Mouse (Mus musculus): ENCODE results near the gene Depdc5. TPM values are rescaled to one million over a fixed set of nuclear protein-coding genes. Genes with fewer than 3 reads are reported as not detected.
A peak's percentile ranks its signal among the peaks of the same experiment; 100 is the strongest.

Gene Depdc5
- polyA plus RNA-seq, 1 experiment from 2014 or later: 40.3 TPM

DNA sequence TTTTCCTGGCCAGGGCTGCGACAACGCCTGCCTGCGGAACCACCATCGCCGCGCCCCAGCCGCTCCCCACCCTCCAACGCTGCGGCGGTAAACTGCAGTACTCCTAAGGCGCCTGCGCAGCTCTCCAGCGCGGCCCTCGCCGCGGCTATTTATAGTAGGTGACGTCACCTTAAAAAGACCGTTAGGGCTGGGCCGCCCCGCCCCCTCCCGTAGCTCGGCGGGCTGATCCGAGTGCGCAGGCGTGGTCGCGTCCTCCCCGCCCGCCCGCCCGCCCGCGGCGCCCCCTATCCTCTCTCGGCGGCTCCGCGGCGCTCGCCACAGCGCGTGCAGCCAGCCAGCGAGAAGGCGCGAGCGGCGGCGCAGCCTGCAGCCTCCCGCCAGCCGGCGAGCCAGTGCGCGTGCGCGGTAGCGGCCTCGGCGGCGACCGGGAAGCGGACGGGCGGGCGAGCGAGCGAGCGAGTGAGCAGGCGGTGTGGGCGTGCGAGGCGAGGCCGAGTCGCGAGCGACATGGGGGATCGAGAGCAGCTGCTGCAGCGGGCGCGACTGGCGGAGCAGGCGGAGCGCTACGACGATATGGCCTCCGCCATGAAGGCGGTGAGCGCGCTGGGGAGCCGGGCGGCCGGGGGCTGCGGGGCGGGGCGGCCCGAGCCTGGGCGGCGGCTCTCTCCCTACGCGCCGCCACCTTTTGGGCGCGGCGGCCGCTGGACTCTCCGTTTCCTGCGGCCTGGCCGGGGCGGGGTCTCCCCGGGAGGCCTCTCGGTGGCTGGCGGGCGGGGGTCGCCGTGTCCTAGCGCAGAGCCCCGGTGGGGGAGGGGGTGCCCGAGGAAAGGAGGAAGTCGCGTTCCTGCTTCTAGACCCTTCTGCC is 155.3 kb downstream of the Depdc5 start, which contains the start of gene Ywhah:
Ywhah (plus strand) TSS at position 256 of the 865 bp plus-strand sequence.
- WGBS: under 1% methylated on average over 114 of the region's 121 CpGs
- peak; percentile 99 for DNase-seq (ENCODE audit: low spot score)
- peak within 1 kb of the TSS; percentile 82 for H3K4me3 ChIP-seq (ENCODE audit: low read depth, low read length)

DNA sequence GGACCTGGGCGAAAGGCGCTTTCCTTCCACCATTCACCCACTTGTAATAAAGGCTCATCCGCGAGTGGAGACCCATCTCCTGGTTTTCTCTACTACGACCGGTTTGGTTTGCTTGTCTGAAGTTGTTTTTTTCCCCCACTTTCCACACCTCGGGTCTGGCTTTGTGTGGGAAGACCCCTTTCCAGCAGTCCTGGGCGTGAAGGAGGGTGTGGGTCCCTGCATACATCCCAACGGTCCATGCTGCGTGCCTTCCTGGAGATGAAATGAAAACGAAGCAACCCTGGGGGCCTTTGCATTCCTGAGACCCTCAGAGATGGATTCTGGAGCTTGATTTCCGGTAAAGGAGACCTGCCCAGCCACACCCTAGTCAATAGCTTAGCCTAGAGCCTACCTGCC is 155.9 kb downstream of the Depdc5 start:
- DNase-seq (ENCODE audit: low spot score): no peak
- H3K27me3 ChIP-seq (ENCODE audit: control insufficient read depth, insufficient read depth, low read length): no peaks in the 10 kb centered on the region
- peak overlapping the region; percentile 100 for H3K27ac ChIP-seq (ENCODE audit: low read depth, low read length)
- H3K9me3 ChIP-seq (ENCODE audit: control insufficient read depth, low read length): no peaks in the 10 kb centered on the region
- H3K9ac ChIP-seq (ENCODE audit: low read length): peak overlapping the region; percentile 96
- no peak for ATAC-seq (replicated peaks; ENCODE audit: low FRiP score)
- H3K4me1 ChIP-seq (replicated peaks; ENCODE audit: control insufficient read depth, insufficient read depth, low read length): peaks cover 6% of the 10 kb centered on the region; the same call in 1 of the 2 replicates
- WGBS: 0% methylated on average over 12 of the region's 12 CpGs
- H3K4me3 ChIP-seq (ENCODE audit: low read depth, low read length): peak overlapping the region; percentile 82
- peaks cover 2% of the 10 kb centered on the region; the same call in 1 of the 2 replicates for H3K36me3 ChIP-seq (ENCODE audit: control insufficient read depth, insufficient read depth, low read length)
- peak overlapping the region; percentile 90 for H3K4me2 ChIP-seq (ENCODE audit: low read depth, low read length, severe bottlenecking)

More for the DNA sequence above, 155.3 kb downstream of the Depdc5 start, which contains the start of gene Ywhah:
- Histone ChIP-seq H3K36me3 (ENCODE audit: control insufficient read depth, insufficient read depth, low read length) (peaks cover 2% of the 10 kb centered on the region; the same call in 1 of the 2 replicates), H3K27me3 (ENCODE audit: control insufficient read depth, insufficient read depth, low read length) (no peaks in the 10 kb centered on the region), H3K9ac (ENCODE audit: low read length) (peak within 1 kb of the TSS; percentile 96), H3K27ac (ENCODE audit: low read depth, low read length) (peak within 1 kb of the TSS; percentile 100), H3K4me1 (replicated peaks; ENCODE audit: control insufficient read depth, insufficient read depth, low read length) (peaks cover 6% of the 10 kb centered on the region; the same call in 1 of the 2 replicates), H3K4me2 (ENCODE audit: low read depth, low read length, severe bottlenecking) (peak within 1 kb of the TSS; percentile 90), H3K9me3 (ENCODE audit: control insufficient read depth, low read length) (no peaks in the 10 kb centered on the region)
- ATAC-seq (replicated peaks; ENCODE audit: low FRiP score): peak; percentile 97

DNA sequence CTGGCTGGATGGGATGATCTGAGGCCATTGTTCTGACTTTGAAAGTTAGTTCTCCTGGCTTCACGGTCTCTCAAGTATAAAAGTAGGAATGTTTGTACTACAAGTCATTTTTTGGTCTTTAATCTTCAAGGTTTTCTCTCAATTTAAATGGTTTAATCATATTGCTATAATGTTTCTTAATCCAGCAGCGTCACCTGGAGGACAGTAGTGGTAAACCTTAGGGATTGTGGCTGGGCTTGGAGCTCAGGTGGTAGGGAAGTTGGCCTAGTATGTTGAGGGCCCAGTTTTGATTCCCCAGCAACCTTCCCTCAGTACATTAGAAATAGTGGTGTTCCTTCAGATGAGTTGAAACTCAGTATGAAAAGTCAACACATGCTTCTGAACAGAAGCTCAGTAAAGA is 158.1 kb downstream of the Depdc5 start:
- DNase-seq (ENCODE audit: low spot score) (no peak), ATAC-seq (replicated peaks; ENCODE audit: low FRiP score) (no peak)
- Histone ChIP-seq H3K9me3 (ENCODE audit: control insufficient read depth, low read length) (no peaks in the 10 kb centered on the region), H3K4me3 (ENCODE audit: low read depth, low read length) (no peak overlapping the region), H3K4me2 (ENCODE audit: low read depth, low read length, severe bottlenecking) (no peak overlapping the region), H3K9ac (ENCODE audit: low read length) (no peak overlapping the region), H3K27me3 (ENCODE audit: control insufficient read depth, insufficient read depth, low read length) (no peaks in the 10 kb centered on the region), H3K4me1 (replicated peaks; ENCODE audit: control insufficient read depth, insufficient read depth, low read length) (peaks cover 6% of the 10 kb centered on the region; the same call in 1 of the 2 replicates), H3K27ac (ENCODE audit: low read depth, low read length) (no peak overlapping the region), H3K36me3 (ENCODE audit: control insufficient read depth, insufficient read depth, low read length) (peaks cover 6% of the 10 kb centered on the region; the same call in 1 of the 2 replicates)
- WGBS: 90% methylated on average over 2 of the region's 2 CpGs

- H3K27me3 ChIP-seq (ENCODE audit: control insufficient read depth, insufficient read depth, low read length): no peaks in the 10 kb centered on the region
- 95% methylated on average over 4 of the region's 4 CpGs for WGBS
- no peak overlapping the region for H3K27ac ChIP-seq (ENCODE audit: low read depth, low read length)
- no peaks in the 10 kb centered on the region for H3K9me3 ChIP-seq (ENCODE audit: control insufficient read depth, low read length)
- H3K4me1 ChIP-seq (replicated peaks; ENCODE audit: control insufficient read depth, insufficient read depth, low read length): peaks cover 4% of the 10 kb centered on the region; the same call in 1 of the 2 replicates
- peaks cover 6% of the 10 kb centered on the region; the same call in 1 of the 2 replicates for H3K36me3 ChIP-seq (ENCODE audit: control insufficient read depth, insufficient read depth, low read length)
- H3K9ac ChIP-seq (ENCODE audit: low read length): no peak overlapping the region
- DNase-seq (ENCODE audit: low spot score): no peak
- no peak overlapping the region for H3K4me2 ChIP-seq (ENCODE audit: low read depth, low read length, severe bottlenecking)
- H3K4me3 ChIP-seq (ENCODE audit: low read depth, low read length): no peak overlapping the region
- no peak for ATAC-seq (replicated peaks; ENCODE audit: low FRiP score)
These were observed 159.8 kb downstream of the Depdc5 start for GRCm38 (mm10) chr5:33023337-33023736.

DNA sequence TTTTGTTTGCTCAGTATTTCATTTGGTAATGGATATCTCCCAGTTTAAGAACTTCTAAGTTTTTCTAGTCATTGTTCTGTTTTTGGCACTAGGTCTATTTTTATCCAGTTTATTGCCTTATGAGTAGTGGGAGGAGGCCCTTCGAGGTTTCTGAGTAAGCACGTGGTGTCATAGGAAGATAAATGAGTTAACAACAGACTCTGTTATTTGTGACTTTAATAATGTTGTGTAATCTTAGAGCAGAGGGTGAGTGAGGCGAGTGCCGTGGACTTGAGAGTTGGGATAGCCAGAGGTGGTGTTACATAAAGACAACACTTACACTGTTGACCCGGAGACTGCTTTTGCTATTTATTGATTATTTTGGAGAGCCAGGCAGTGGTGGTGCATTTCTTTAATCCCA is 161.0 kb downstream of the Depdc5 start:
- Histone ChIP-seq H3K27me3 (ENCODE audit: control insufficient read depth, insufficient read depth, low read length) (no peaks in the 10 kb centered on the region), H3K4me2 (ENCODE audit: low read depth, low read length, severe bottlenecking) (no peak overlapping the region), H3K36me3 (ENCODE audit: control insufficient read depth, insufficient read depth, low read length) (peaks cover 6% of the 10 kb centered on the region; the same call in 1 of the 2 replicates), H3K27ac (ENCODE audit: low read depth, low read length) (no peak overlapping the region), H3K9me3 (ENCODE audit: control insufficient read depth, low read length) (no peaks in the 10 kb centered on the region), H3K4me3 (ENCODE audit: low read depth, low read length) (no peak overlapping the region), H3K9ac (ENCODE audit: low read length) (no peak overlapping the region), H3K4me1 (replicated peaks; ENCODE audit: control insufficient read depth, insufficient read depth, low read length) (peaks cover 4% of the 10 kb centered on the region; the same call in 1 of the 2 replicates)
- DNase-seq (ENCODE audit: low spot score) (no peak), ATAC-seq (replicated peaks; ENCODE audit: low FRiP score) (no peak)
- 89% methylated on average over 5 of the region's 5 CpGs for WGBS

GRCm38 (mm10) chr5:33028656-33029055 is 165.2 kb downstream of the Depdc5 start:
- no peaks in the 10 kb centered on the region for H3K4me1 ChIP-seq (replicated peaks; ENCODE audit: control insufficient read depth, insufficient read depth, low read length)
- H3K9ac ChIP-seq (ENCODE audit: low read length): no peak overlapping the region
- H3K27ac ChIP-seq (ENCODE audit: low read depth, low read length): no peak overlapping the region
- no peaks in the 10 kb centered on the region for H3K27me3 ChIP-seq (ENCODE audit: control insufficient read depth, insufficient read depth, low read length)
- no peak overlapping the region for H3K4me3 ChIP-seq (ENCODE audit: low read depth, low read length)
- no peak overlapping the region for H3K4me2 ChIP-seq (ENCODE audit: low read depth, low read length, severe bottlenecking)
- no peak for ATAC-seq (replicated peaks; ENCODE audit: low FRiP score)
- no peak for DNase-seq (ENCODE audit: low spot score)
- 81% methylated on average over 2 of the region's 2 CpGs for WGBS
- peaks cover 4% of the 10 kb centered on the region; the same call in 1 of the 2 replicates for H3K36me3 ChIP-seq (ENCODE audit: control insufficient read depth, insufficient read depth, low read length)
- no peaks in the 10 kb centered on the region for H3K9me3 ChIP-seq (ENCODE audit: control insufficient read depth, low read length)

- peak; percentile 42 for ATAC-seq (replicated peaks; ENCODE audit: low FRiP score)
These were observed 167.1 kb downstream of the Depdc5 start for GRCm38 (mm10) chr5:33030425-33031175.

GRCm38 (mm10) chr5:33032036-33032773 is 168.7 kb downstream of the Depdc5 start:
- Histone ChIP-seq H3K36me3 (ENCODE audit: control insufficient read depth, insufficient read depth, low read length) (no peaks in the 10 kb centered on the region; the same call in 1 of the 2 replicates), H3K27ac (ENCODE audit: low read depth, low read length) (no peak overlapping the region), H3K4me2 (ENCODE audit: low read depth, low read length, severe bottlenecking) (no peak overlapping the region), H3K4me3 (ENCODE audit: low read depth, low read length) (no peak overlapping the region), H3K4me1 (replicated peaks; ENCODE audit: control insufficient read depth, insufficient read depth, low read length) (no peaks in the 10 kb centered on the region), H3K9ac (ENCODE audit: low read length) (no peak overlapping the region), H3K27me3 (ENCODE audit: control insufficient read depth, insufficient read depth, low read length) (no peaks in the 10 kb centered on the region), H3K9me3 (ENCODE audit: control insufficient read depth, low read length) (no peaks in the 10 kb centered on the region)
- DNase-seq (ENCODE audit: low spot score) (no peak), ATAC-seq (replicated peaks; ENCODE audit: low FRiP score) (no peak)
- WGBS: 87% methylated on average over 10 of the region's 10 CpGs

More at GRCm38 (mm10) chr5:33030425-33031175, 167.1 kb downstream of the Depdc5 start:
- Histone ChIP-seq H3K27me3 (ENCODE audit: control insufficient read depth, insufficient read depth, low read length) (no peaks in the 10 kb centered on the region), H3K9ac (ENCODE audit: low read length) (no peak overlapping the region), H3K4me1 (replicated peaks; ENCODE audit: control insufficient read depth, insufficient read depth, low read length) (no peaks in the 10 kb centered on the region), H3K36me3 (ENCODE audit: control insufficient read depth, insufficient read depth, low read length) (peaks cover 4% of the 10 kb centered on the region; the same call in 1 of the 2 replicates), H3K9me3 (ENCODE audit: control insufficient read depth, low read length) (no peaks in the 10 kb centered on the region), H3K4me2 (ENCODE audit: low read depth, low read length, severe bottlenecking) (no peak overlapping the region), H3K27ac (ENCODE audit: low read depth, low read length) (no peak overlapping the region), H3K4me3 (ENCODE audit: low read depth, low read length) (no peak overlapping the region)
- WGBS: 60% methylated on average over 4 of the region's 4 CpGs
- no peak for DNase-seq (ENCODE audit: low spot score)

Data from forebrain, embryonic 11.5 days (tissue).